ENCODE assay signal across 9 mouse cellular contexts in the genomic region with DNA sequence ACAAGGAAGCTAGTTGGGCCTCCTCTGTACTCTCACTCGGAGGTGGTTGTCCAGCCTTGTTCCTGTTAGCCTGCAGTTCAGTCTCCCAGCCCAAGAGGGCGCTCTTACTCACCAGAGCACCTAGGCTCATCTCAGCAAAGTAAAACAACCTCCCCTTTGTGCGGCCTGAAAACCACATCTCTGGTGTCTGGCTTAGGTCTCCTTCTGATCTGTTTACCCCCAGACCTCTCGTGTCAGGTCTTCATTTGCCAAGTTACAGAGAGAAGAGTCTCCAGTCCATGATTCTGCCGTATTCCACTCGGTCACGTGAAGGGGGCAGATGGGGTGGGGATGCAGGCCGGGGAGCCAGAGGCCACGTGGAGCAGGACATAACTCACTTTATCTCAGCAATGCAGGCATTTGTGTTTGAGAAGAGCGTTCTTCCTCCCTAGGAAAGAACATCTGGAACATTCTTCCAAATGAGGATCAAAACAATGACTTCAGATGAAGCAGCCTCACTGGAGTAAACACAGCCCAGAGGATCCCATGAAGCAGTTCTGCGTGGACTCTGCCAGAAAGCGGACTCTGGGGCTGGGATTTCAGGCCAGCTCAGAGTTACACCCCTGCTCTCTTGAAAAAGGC. TPM values are rescaled to one million over a fixed set of nuclear protein-coding genes. Genes with fewer than 3 reads are reported as not detected.
A peak's percentile ranks its signal among the peaks of the same experiment; 100 is the strongest.
DNase-seq lines count a peak whose midpoint lies in the region; ATAC-seq and TF ChIP-seq lines count a peak whose summit lies in the region.
"Had no signal": no experiment of that assay in that cellular context is flagged by ENCODE, and none has a peak within 500 bp of the region (broad histone marks: within the 10 kb centered on the region; RNA-seq: fewer than 3 reads in every experiment).

No protein-coding gene starts in this region.

- no peaks in the 10 kb centered on the region for H3K9me3 ChIP-seq in E14TG2a.4 (ENCODE audit: low read length)
- H3K9me3 ChIP-seq in embryonic facial prominence, embryonic 11.5 days (replicated peaks; ENCODE audit: control insufficient read depth, low read length) = no peaks in the 10 kb centered on the region
- no peaks in the 10 kb centered on the region for H3K9me3 ChIP-seq in heart, embryonic 16.5 days (replicated peaks; ENCODE audit: control insufficient read depth, low read length)

- 0 out of 2 replicates have a peak overlapping the region, but pooled peaks have one; percentile 25 for H3K27ac ChIP-seq in embryonic facial prominence, embryonic 11.5 days (replicated peaks; ENCODE audit: low read depth, low read length)
- peak overlapping the region; percentile 45 for H3K27ac ChIP-seq in heart, embryonic 16.5 days (ENCODE audit: low read length)
- H3K27ac ChIP-seq in layer of hippocampus, adult 2 months = peak overlapping the region; percentile 53; the same call in 1 of the 2 replicates
- H3K27ac ChIP-seq: macrophage had no signal

- no peak for ATAC-seq in embryonic facial prominence, embryonic 11.5 days (replicated peaks; ENCODE audit: insufficient number of reproducible peaks, low FRiP score, low TSS enrichment, low read depth)
- ATAC-seq in heart, embryonic 16.5 days (replicated peaks; ENCODE audit: extremely low read depth, insufficient read depth, low FRiP score) = peak; percentile 24; the same call in 1 of the 2 replicates

- H3K36me3 ChIP-seq in E14TG2a.4 (ENCODE audit: insufficient read depth, low read length) = no peaks in the 10 kb centered on the region
- H3K36me3 ChIP-seq in embryonic facial prominence, embryonic 11.5 days (replicated peaks; ENCODE audit: control insufficient read depth, insufficient read depth, low read depth, low read length) = no peaks in the 10 kb centered on the region
- H3K36me3 ChIP-seq in heart, embryonic 16.5 days (ENCODE audit: control insufficient read depth, insufficient read depth) = no peaks in the 10 kb centered on the region

- no peak overlapping the region for H3K4me3 ChIP-seq in E14TG2a.4 (replicated peaks; ENCODE audit: low read length)
- no peak overlapping the region for H3K4me3 ChIP-seq in embryonic facial prominence, embryonic 11.5 days (ENCODE audit: low read depth, low read length)
- H3K4me3 ChIP-seq in heart, embryonic 16.5 days (ENCODE audit: low read length) = no peak overlapping the region
- no peak overlapping the region for H3K4me3 ChIP-seq in layer of hippocampus, adult 2 months

- peaks cover 17% of the 10 kb centered on the region for H3K4me1 ChIP-seq in E14TG2a.4 (replicated peaks; ENCODE audit: low read depth, low read length)
- H3K4me1 ChIP-seq in embryonic facial prominence, embryonic 11.5 days (ENCODE audit: control insufficient read depth, insufficient read depth, low read length) = no peaks in the 10 kb centered on the region; the same call in 1 of the 2 replicates
- no peaks in the 10 kb centered on the region for H3K4me1 ChIP-seq in heart, embryonic 16.5 days (ENCODE audit: control insufficient read depth, insufficient read depth, low read length)

- no peak overlapping the region for H3K4me2 ChIP-seq in embryonic facial prominence, embryonic 11.5 days (ENCODE audit: low read depth, low read length)
- H3K4me2 ChIP-seq in heart, embryonic 16.5 days (ENCODE audit: low read depth, low read length) = no peak overlapping the region

- TF ChIP-seq CTCF in E14TG2a.4 (conservative IDR thresholded peaks at IDR 0.05; ENCODE audit: low read length) = peak; percentile 83
- peak; percentile 87 for TF ChIP-seq CTCF in layer of hippocampus, adult 2 months (conservative IDR thresholded peaks at IDR 0.05)

- 57% methylated on average over 12 of the region's 12 CpGs for WGBS in embryonic facial prominence, embryonic 11.5 days
- 45% methylated on average over 12 of the region's 12 CpGs for WGBS in heart, embryonic 16.5 days

- no peaks in the 10 kb centered on the region for H3K27me3 ChIP-seq in E14TG2a.4 (ENCODE audit: insufficient read depth, low read length)
- H3K27me3 ChIP-seq in embryonic facial prominence, embryonic 11.5 days (ENCODE audit: control insufficient read depth, insufficient read depth, low read length) = no peaks in the 10 kb centered on the region
- H3K27me3 ChIP-seq in heart, embryonic 16.5 days (ENCODE audit: control insufficient read depth, insufficient read depth, low read length) = no peaks in the 10 kb centered on the region

- peak; percentile 88 for DNase-seq in adrenal gland, postnatal 10 days
- DNase-seq in embryonic facial prominence, embryonic 11.5 days (ENCODE audit: low spot score) = peak; percentile 84
- peak; percentile 38 to 62 for DNase-seq in layer of hippocampus, adult 2 months (ENCODE audit: low spot score in 2 of 2)
- peak; percentile 85 for DNase-seq in lung, postnatal 14 days
- peak; percentile 55 for DNase-seq in right cerebral cortex, postnatal 4 days
- DNase-seq in urinary bladder, postnatal 36 days (ENCODE audit: low spot score in 2 of 2) = peak; percentile 70 to 81

- H3K9ac ChIP-seq in embryonic facial prominence, embryonic 11.5 days (replicated peaks; ENCODE audit: low read length) = no peak overlapping the region
- H3K9ac ChIP-seq in heart, embryonic 16.5 days (ENCODE audit: low read length) = no peak overlapping the region

RNA-seq across cellular contexts. Expression of a gene that starts 27.5 kb away (rescaled TPM):
- total RNA-seq in adrenal gland, postnatal 10 days (2021) = 10 to 100 TPM; 31.2 to 68.1 TPM
- not detected in 2 replicates for polyA plus RNA-seq in embryonic facial prominence, embryonic 11.5 days (2014; fragmentation: Nextera tagmentation; extraction: Ambion mirVana)
- polyA plus RNA-seq in heart, embryonic 16.5 days (2015; fragmentation: Nextera tagmentation; extraction: Ambion mirVana) = not detected in 2 replicates
- not detected for total RNA-seq in layer of hippocampus, adult 2 months (2021)
- polyA plus RNA-seq: macrophage had no signal

RNA-seq across cellular contexts. Expression of a gene that starts 33.5 kb away (rescaled TPM):
- 10 to 100 TPM; 52.0 to 57.7 TPM for total RNA-seq in adrenal gland, postnatal 10 days (2021)
- 85.8 and 93.6 TPM in 2 replicates for polyA plus RNA-seq in embryonic facial prominence, embryonic 11.5 days (2014; fragmentation: Nextera tagmentation; extraction: Ambion mirVana)
- 32.7 and 39.5 TPM in 2 replicates for polyA plus RNA-seq in heart, embryonic 16.5 days (2015; fragmentation: Nextera tagmentation; extraction: Ambion mirVana)
- total RNA-seq in layer of hippocampus, adult 2 months (2021) = 1 to 10 TPM; 3.1 to 3.8 TPM

RNA-seq across cellular contexts. Expression of a gene that starts 53.5 kb away (rescaled TPM):
- total RNA-seq in adrenal gland, postnatal 10 days (2021) = 1 to 10 TPM; 2.5 to 4.5 TPM
- 2.8 and 3.7 TPM in 2 replicates for polyA plus RNA-seq in embryonic facial prominence, embryonic 11.5 days (2014; fragmentation: Nextera tagmentation; extraction: Ambion mirVana)
- 0.72 and 1.00 TPM in 2 replicates for polyA plus RNA-seq in heart, embryonic 16.5 days (2015; fragmentation: Nextera tagmentation; extraction: Ambion mirVana)
- total RNA-seq in layer of hippocampus, adult 2 months (2021) = 1 to 10 TPM; 5.5 to 8.2 TPM

Comparison
In these comparisons a context has a peak if more than half of its experiments do, and no peak if none do; other contexts are left out.
1. RNA of a gene that starts 27.5 kb away (total RNA-seq): 31.2 to 68.1 TPM in adrenal gland, postnatal 10 days; not detected in layer of hippocampus, adult 2 months; every median in the first group is over 10 times any median in the second.
2. RNA of a gene that starts 33.5 kb away (total RNA-seq): 52.0 to 57.7 TPM in adrenal gland, postnatal 10 days; 3.1 to 3.8 TPM in layer of hippocampus, adult 2 months; every median in the first group is over 10 times any median in the second.
3. Peak in every context shown above with its lines, with median percentiles within 50 percentile points of each other: DNase-seq and H3K27ac ChIP-seq.